Mouse (Mus musculus): ENCODE data around the gene Tmem39b.

The Tmem39b gene

GRCm38 (mm10) chr4:129683901-129684493 lies 12.6 kb downstream of the Tmem39b start:
- DNase-seq (ENCODE audit: low read depth, low spot score): no peak

- DNase-seq (ENCODE audit: low read depth, low spot score): peak; percentile 34
These were observed 14.8 kb downstream of the Tmem39b start for GRCm38 (mm10) chr4:129681837-129682236.

DNA sequence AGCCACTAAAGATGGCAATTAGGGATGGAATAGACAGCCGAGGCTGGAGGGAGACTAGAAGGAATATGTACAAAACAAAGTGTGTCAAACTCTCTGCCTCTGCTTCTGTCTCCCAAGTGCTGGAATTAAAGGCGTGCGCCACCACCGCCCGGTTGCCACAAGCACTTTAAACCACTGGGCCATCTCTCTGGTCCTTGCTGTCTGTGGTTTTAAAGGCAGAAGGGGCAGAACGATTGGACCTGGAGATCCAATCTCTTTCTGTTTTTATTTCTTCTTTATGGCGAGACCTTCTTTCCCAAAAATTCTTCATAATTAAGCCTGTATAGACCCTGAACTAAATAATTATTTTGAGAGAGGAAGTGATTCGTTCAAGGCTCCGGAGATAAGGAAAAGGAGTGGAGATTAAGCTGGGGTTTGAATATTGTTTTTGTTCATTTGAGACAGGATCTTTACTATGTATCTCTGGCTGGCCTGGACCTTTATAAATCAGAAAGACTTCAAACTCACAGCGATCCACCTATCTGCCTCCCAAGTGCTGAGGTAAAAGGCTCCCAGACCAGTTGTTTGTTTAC lies 23.7 kb downstream of the Tmem39b start:
- no peak for DNase-seq (ENCODE audit: low read depth, low spot score)

- peak; percentile 96 for DNase-seq (ENCODE audit: low read depth, low spot score)
These were observed 24.4 kb downstream of the Tmem39b start, which contains the start of gene Kpna6 for GRCm38 (mm10) chr4:129672083-129672877. Gene Kpna6, minus strand, starts transcription at chr4:129672767.

- peak; percentile 74 for DNase-seq (ENCODE audit: low read depth, low spot score)
These were observed 25.1 kb downstream of the Tmem39b start for GRCm38 (mm10) chr4:129671491-129672082.

- DNase-seq (ENCODE audit: low read depth, low spot score): no peak
These were observed 34.3 kb downstream of the Tmem39b start for GRCm38 (mm10) chr4:129662255-129662813.

DNA sequence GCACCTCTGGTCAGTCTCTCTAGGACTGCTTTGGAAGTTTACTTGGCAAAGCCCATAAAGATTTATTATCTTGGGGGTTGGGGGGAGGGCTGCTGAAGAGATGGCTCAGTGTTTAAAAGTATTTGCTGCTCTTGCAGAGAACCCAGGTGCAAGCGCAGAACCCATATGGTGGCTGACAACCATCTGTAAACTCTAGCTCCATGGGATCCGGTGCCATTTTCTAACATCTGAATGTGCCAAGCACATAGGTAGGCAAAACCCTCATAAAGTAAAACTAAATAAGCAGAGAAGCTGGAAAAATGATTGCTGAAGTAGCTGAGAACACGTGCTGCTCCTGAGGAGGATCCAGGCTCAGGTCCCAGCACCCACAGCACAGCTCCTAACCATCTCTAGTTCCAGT lies 35.1 kb downstream of the Tmem39b start:
- no peak for DNase-seq (ENCODE audit: low read depth, low spot score)

DNA sequence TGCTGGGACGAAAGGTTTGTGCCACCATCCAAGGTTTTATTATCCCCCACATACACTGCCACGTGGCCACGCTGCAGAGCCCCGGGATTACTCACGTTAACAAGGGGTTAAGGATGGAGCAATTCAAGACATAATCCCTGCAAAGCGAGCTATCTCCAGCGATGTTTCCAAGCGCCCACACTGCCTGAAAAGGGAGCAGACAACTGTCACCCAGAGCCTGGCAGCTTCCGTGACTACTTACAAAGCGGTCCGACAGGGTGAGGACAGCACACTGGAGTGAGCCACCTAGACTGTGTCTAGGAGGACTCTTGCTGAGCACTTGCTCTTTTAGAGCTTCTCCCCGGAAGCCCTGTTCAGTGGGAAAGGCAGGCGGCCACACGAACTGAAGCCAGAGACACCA lies 41.9 kb downstream of the Tmem39b start:
- DNase-seq (ENCODE audit: low read depth, low spot score): no peak

GRCm38 (mm10) chr4:129650359-129650758 lies 46.3 kb downstream of the Tmem39b start:
- DNase-seq (ENCODE audit: low read depth, low spot score): no peak

GRCm38 (mm10) chr4:129648656-129649055 lies 48.0 kb downstream of the Tmem39b start:
- DNase-seq (ENCODE audit: low read depth, low spot score): no peak

- no peak for DNase-seq (ENCODE audit: low read depth, low spot score)
These were observed 51.4 kb downstream of the Tmem39b start for GRCm38 (mm10) chr4:129645204-129645603.

GRCm38 (mm10) chr4:129641756-129642155 lies 54.9 kb downstream of the Tmem39b start:
- DNase-seq (ENCODE audit: low read depth, low spot score): peak; percentile 50

DNA sequence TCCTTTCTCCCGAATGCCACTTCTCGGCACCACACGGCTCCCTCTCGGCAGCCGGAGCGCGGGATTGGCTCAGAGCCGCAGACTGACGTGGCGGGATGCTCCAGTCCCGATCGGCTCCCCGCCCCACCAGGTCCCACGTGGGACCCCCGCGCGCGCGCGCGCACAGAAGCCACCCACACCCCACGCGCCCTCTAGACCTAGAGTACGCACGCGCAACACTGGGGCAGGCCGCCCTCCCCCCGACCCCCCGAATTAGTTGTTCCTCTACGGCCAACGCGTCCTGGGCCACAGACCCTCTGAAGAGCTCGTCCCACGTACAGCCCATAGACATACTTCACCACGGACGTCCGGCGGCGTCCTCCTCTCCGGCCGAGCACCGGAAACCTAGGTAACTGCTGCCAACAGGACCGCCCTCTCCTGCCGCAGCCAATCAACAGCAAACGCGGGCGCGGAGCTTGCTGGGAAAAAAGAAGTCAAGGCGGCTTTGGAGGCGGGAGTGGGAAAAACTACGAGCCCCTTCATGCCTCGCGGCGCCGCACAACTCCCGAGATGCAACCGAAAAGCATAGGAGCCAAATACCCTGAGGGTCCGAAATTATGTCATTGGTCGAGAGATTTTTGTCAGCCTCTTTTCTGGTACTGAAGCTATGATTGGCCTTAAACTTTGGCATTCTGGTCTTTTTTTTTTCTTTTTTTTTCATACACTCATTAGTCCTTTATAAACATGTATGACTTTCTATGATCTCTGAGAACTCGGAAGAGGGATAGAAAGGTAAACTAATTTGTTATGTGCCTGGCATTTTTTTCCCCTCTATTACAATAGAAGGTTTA lies 55.8 kb downstream of the Tmem39b start, which contains the start of gene Txlna:
Gene Txlna, minus strand, starts transcription at position 428 of the 830 bp plus-strand sequence.
- DNase-seq (ENCODE audit: low read depth, low spot score): peak; percentile 99

DNA sequence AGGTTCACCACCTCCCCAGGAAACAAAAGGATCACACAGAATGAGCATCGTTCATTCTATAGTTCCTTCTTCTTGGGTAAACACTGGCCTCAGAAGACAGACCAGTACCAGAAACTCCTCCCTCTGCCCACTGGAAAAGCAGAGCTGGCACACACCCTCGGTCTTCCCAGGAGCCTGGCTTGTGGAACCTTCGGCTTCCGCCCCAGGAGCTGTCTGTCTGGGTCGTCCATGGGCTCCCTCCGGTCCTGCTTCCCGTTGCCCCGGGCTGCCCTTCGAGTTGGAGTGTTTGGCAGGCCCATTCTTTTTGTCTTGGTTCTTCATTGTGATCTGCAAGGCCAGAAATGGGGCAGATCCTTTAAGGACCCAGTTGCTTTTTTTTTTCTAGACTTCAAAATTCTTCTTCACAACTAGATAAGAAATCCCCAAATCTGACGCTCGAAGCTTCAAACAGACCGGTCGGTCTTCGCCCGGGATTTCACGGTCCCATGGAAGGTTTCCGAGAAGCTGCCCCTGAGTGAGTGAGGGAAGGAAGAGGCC lies 56.5 kb downstream of the Tmem39b start:
- peak; percentile 25 for DNase-seq (ENCODE audit: low read depth, low spot score)

- DNase-seq (ENCODE audit: low read depth, low spot score): no peak
These were observed 57.4 kb downstream of the Tmem39b start for GRCm38 (mm10) chr4:129639221-129639620.

DNA sequence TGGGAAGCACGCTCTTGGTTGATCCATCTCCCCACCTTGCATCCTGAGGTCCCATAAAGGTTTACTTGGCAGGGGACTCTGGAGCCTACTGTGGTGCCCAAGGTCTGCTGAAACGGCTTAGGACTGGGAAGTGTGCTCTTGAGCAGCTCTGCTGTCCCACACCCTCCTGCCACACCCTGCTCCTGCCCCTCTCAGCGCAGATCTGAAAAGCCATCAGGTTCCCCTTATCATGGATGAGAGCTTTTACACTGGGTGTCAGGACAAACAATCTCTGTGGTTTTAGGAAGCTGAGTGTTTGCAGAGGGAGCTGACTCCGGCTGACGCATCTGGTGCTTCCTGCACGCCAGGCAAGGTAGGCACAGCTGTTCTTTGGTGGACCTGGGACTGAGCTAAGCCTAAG lies 62.8 kb downstream of the Tmem39b start:
- DNase-seq (ENCODE audit: low read depth, low spot score): no peak

DNA sequence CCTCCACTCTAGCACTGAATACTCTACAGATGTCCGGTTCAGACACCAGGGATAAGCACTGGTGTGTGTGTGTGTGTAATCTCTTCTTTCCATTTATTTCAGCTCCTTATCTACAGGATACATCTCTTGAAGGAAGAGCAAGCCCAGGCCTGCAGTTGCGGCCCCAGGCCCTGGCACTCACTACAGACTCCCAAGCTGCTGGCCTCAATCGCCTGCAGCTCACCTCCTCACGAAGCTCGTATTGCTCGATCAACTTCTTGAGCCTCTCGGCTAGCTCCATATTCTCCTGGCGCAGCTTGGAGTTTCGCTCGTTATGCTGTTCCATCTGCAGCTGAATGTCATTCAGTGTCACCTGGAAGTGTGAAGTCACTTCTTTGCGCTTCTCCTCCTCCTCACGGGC lies 64.8 kb downstream of the Tmem39b start:
- DNase-seq (ENCODE audit: low read depth, low spot score): no peak

DNA sequence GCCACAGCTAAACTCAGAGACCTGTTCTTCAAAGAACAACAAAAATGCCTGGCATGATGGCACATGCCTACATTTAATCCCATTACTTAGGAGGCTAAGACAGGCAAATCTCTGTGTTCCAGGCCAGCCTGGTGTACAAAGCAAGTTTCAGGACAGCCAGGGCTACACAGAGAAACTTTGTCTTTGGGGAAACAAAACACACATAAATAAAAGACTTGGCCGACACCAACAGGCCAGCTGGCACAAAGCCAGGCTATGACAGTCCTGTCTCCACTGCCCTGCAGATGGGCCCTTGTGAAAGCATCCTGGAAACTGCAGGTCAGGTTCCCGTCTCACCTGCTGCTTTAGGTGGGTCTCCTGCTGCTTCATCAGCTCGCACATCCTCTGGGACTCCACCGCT lies 65.7 kb downstream of the Tmem39b start:
- no peak for DNase-seq (ENCODE audit: low read depth, low spot score)

All from ZHBTc4 (cell line).